Mouse (Mus musculus): ENCODE results near the gene Tulp4. TPM values are rescaled to one million over a fixed set of nuclear protein-coding genes. Genes with fewer than 3 reads are reported as not detected.
"Not testable (repeated sequence)": the region's sequence is repeated elsewhere in the genome, so short reads cannot be mapped to it uniquely, and the experiment has no call there.

The Tulp4 gene
- total RNA-seq, 4 experiments from 2014 or later, result 100 to 109 (median 105) TPM

DNA sequence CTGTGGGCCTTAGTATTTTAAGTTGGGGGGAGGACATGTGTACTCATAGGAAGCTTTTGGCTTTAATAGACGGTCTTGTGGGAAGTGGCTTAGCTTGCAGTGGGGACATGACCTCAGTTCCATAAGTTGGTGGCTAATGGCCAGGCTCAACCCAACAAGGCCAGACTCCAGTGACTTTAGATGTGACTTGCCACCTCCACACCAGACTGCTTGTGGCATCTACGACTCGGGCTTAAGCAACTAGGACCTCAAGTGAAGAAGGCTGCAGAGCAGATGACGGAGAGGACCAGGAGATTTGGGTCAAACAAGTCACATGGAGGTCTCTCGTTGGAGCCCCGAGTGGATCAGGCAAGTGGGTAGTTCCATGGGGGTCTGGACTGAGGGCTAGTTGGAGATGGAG, 168.5 kb downstream of the Tulp4 start:
- not testable (repeated sequence) for DNase-seq (ENCODE audit: low spot score)

DNA sequence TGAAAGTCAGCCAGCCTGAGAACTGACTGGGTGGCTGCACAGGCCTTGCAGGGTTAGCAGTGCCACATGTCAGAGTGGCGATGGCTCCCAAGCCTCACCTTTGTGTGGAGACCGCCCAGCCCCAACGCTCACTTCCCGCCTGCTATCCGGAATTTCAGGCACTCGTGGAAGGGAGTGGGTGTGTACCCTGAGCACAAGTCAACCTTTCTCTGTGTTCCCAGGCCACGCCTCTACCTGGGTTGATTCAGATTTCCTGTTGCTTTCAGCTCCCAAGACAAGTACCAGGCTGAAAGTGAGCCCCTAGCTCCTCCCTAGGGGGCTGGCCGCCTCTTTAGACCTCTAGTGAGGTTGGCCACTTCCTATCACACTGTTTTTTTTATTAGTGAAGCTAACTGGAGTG, 173.0 kb downstream of the Tulp4 start:
- not testable (repeated sequence) for DNase-seq (ENCODE audit: low spot score)

DNA sequence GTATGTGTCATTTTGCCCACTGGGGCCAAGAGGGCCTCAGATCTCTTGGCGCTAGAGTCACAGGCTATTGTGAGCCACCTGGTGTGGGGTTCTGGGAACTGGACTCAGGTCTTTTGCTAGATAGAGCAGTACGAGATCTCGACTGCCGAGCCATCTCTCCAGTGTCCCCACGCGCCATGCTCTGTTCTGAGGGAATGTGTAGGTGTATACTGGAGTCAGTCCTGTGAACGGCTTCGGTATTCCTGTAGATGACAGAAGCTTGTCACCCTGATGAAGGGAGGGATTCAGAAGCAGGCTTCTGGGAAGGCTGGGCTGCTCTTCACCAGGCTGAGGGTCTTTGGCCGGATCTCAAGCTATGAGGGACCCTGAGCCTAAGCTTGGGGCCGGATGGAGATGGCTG, 173.5 kb downstream of the Tulp4 start:
- not testable (repeated sequence) for DNase-seq (ENCODE audit: low spot score)

DNA sequence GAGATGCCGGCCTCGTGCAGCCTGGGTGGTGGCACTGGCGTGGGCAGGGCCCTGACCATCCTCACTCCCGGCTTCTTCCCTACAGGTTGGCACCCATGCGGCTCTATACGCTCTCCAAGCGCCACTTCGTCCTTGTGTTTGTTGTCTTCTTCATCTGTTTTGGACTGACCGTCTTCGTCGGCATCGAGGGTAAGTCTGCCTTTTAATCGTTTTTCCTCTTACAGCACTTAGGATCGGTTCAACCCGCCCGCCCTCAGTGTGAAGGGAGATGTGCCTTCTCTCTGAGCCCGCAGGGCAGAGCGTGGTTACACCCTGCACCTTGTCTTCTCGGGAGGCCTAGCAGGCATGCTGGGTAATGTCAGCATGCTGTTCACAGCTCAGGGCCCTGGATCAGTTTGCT, 174.3 kb downstream of the Tulp4 start:
- DNase-seq (ENCODE audit: low spot score), result not testable (repeated sequence)

DNA sequence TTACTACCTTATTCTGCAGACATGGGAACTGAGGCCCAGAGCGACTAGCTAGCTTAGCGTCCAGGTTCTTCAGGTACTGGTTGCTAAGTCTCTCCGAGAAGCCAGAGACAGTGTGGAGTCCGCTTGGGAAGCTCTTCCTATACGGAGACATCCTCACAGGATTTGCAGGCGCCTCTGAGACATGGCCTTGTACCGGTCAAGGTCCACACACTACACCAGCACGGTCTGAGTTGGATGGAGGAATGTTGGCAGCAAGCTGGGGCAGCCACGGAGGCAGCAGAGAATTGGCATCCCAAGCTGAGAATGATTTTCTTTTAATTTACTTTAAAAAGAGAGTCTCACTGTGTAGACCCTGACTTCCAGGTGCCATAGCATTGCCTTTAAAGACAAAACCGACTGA, 176.9 kb downstream of the Tulp4 start:
- DNase-seq (ENCODE audit: low spot score), result not testable (repeated sequence)

DNA sequence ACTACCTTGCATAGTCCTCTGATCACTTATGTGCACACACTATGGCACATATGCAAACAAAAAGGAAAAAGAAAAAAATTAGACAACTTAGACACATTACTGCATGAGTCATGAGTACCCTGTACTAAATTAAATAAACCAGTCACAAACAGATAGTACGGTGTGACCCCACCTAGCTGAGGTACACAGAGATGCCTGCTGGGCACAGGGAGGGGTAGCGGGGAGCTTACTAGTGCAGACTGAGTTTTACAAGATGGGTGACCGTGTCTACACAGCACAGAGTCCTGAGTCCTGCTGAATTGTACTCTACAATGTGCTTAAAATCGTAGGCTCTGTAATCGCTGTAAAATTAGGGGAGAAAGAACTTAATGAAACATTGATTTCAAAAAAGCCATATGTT, 179.9 kb downstream of the Tulp4 start:
- DNase-seq (ENCODE audit: low spot score), result not testable (repeated sequence)

DNA sequence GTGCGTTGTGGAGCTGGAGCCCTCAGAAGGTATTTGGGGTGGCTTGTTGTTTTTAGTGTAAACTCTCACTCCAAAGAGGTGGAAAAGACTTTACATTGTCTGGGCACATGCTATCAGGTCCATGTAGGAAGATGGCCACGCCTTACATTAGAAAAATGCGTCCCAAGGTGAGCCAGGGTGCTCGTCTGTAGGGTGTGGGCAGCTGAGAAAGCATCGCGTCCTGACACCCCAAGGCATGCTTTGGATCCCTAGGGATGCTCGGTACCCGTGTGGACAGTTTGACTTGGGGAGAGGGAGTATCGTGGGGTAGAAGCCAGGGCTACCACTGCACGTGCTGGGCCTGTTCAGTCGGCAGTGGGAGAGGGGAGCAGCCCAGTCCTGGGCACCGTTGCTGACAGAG, 182.8 kb downstream of the Tulp4 start:
- not testable (repeated sequence) for DNase-seq (ENCODE audit: low spot score)

DNA sequence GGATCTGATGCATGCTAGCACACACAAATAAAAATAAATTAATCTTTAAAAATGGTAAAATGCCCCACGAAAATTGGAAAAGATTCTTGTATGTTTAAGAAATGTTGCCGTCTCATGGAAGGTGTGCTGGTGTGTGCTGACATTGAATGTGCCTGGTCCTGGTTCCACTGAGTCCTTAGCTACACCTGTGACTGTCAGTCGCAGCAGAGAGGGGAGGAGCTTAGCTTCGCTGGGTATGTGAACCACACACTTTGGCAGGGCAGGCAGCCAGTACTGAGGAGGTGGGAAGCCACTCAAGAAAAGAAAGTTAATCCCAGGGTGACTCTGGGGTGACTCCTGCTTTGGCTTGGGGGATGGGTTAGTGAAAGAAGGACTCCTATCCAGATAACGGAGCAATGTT, 187.6 kb downstream of the Tulp4 start:
- not testable (repeated sequence) for DNase-seq (ENCODE audit: low spot score)

DNA sequence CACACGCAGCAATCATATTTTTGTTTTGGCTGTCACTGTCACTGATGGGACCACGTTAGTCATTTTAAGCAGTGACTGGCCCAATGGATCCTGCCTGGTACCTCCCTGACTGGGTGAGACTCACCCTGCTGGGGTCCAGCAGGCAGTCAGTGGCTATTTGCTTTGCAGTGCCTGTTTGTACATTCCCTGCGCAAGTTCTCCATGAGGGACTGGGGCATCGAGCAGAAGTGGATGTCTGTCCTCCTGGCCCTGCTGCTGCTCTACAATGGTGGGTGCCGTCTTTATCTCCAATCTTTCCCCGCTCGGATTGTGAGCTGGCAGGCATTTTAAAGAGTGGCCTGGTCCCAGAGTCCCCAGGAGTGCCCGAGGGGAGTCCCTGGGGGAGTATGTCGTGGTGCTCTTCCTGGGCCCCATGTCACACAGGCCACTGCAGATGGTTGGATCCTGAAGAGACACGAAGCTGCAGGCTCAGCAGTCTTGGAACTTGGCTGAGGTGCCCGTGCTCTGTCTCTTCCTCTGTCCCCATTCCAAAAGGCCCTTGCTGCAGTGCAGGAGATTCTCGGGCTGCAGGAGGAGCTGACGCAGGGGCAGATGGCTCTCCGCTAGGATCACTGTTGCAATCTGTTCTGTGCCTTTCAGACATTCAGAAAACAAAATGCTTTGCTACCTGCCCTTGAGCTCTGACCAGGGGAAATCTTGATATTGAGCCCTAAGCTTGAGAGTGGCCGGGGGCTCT, 191.0 kb downstream of the Tulp4 start:
- not testable (repeated sequence) for DNase-seq (ENCODE audit: low spot score)

DNA sequence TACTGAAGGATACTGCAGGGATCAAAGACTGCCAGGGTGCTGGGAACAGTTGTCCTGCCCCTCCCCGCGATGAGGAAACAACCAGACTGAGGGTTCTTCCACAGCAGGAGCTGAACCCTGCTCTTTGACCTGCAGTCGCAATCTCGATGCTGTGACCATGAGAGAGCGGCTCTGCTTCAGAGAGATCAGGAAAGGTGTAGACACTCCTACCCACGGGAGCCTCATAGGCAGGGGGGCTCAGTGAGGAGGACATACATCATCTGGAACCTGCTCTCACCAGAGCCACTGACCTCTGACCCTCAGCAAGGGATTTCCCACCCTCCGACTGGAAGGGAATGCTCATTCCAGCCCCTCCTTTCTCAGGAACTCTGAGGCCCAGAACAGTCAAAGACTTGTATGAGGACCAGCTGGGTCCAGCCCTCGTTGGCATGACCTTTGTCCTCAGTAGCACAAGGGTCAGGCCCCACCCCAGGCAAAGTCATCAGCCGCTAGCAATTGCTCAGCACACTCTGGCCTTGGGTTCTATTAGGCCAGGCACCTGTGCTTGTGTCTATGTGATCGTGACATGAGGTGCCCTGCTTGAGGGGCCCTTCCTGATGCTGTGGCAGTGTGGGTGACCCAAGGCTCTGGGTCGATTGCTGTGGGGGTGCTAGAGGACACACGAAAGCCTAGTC, 194.1 kb downstream of the Tulp4 start:
- not testable (repeated sequence) for DNase-seq (ENCODE audit: low spot score)

Small RNAs within 50 kb of the gene (microRNA-seq; reads per million reads assigned to microRNA genes)
- not detected for gene Gm22774

Other genes starting within 250 kb of the Tulp4 start
- 10 to 100 TPM; 59.2 to 67.8 (median 64.1) TPM for gene Synj2, start 165.2 kb upstream of the Tulp4 start, total RNA-seq (2022)
- gene Serac1, start 26.7 kb upstream of the Tulp4 start, total RNA-seq (2022), result 1 to 10 TPM; 6.2 to 8.3 (median 6.7) TPM
- 10 to 100 TPM; 58.4 to 70.5 (median 62.3) TPM for gene Gtf2h5, start 26.7 kb upstream of the Tulp4 start, total RNA-seq (2022)
- gene Tmem181a, start 150.4 kb downstream of the Tulp4 start, total RNA-seq (2022), result 1 to 10 TPM; 6.2 to 7.8 (median 7.2) TPM
- gene Dynlt1a, start 211.1 kb downstream of the Tulp4 start, total RNA-seq (2022), result 1 to 10 TPM in 2 of 4 experiments, under 1 TPM in 2; 0.65 to 1.3 (median 1.1) TPM